Mouse (Mus musculus) embryonic facial prominence, embryonic 14.5 days (tissue): ENCODE measurements around the gene Susd4. TPM values are rescaled to one million over a fixed set of nuclear protein-coding genes. Genes with fewer than 3 reads are reported as not detected.

ENCODE experiments used
- ATAC-seq: fragments of 200-750 bp; cut with Nextera tagmentation; 2 replicates; pipeline ENCODE4 v1.8.0; 2017; ENCODE audit warnings: low read depth, moderate number of reproducible peaks, moderate TSS enrichment
- DNase-seq: peaks from one replicate; pipeline ENCODE4 v3.0.0-alpha.2; 2015; ENCODE audit warnings: low spot score
- H3K27ac ChIP-seq: fragments of 300-500 bp; sonication (generic); replicated peaks from 2 replicates; pipeline ENCODE4 v1.5.1; 2014; ENCODE audit warnings: low read depth, mild to moderate bottlenecking, low read length, moderate library complexity
- H3K27me3 ChIP-seq: fragments of 300-500 bp; sonication (generic); replicated peaks from 2 replicates; pipeline ENCODE4 v1.6.1; 2014; ENCODE audit warnings: low read length; ENCODE audit not compliant: control insufficient read depth, insufficient read depth
- H3K36me3 ChIP-seq: fragments of 300-500 bp; sonication (generic); 2 replicates; pipeline ENCODE4 v1.6.1; 2014; ENCODE audit warnings: low read length, mixed read lengths; ENCODE audit not compliant: control insufficient read depth, insufficient read depth
- H3K4me1 ChIP-seq: fragments of 300-500 bp; sonication (generic); 2 replicates; pipeline ENCODE4 v1.6.1; 2014; ENCODE audit warnings: antibody characterized with exemption, low read length; ENCODE audit not compliant: control insufficient read depth, insufficient read depth
- H3K4me2 ChIP-seq: fragments of 300-500 bp; sonication (generic); 2 replicates; pipeline ENCODE4 v1.6.1; 2014; ENCODE audit warnings: low read depth, mild to moderate bottlenecking, low read length, moderate library complexity, mixed read lengths
- H3K4me3 ChIP-seq: fragments of 300-500 bp; sonication (generic); 2 replicates; pipeline ENCODE4 v1.5.1; 2014; ENCODE audit warnings: low read depth, mild to moderate bottlenecking, low read length
- H3K9ac ChIP-seq: fragments of 300-500 bp; sonication (generic); 2 replicates; pipeline ENCODE4 v1.6.1; 2014; ENCODE audit warnings: low read depth, mild to moderate bottlenecking, low read length, moderate library complexity, mixed read lengths
- H3K9me3 ChIP-seq: fragments of 300-500 bp; sonication (generic); 2 replicates; pipeline ENCODE4 v1.6.1; 2016; ENCODE audit warnings: low read length; ENCODE audit not compliant: control insufficient read depth
- WGBS: fragments of 180-500 bp; shearing (Covaris S2); extraction: QIAGEN DNeasy Blood & Tissue Kit; methylation state at CpG from one replicate; pipeline ENCODE4 v1.1.7; 2014; 5-methylcytosine and 5-hydroxymethylcytosine counted together
- polyA plus RNA-seq: library from polyadenylated mRNA; unstranded; fragments of >200 nt; fragmentation: Nextera tagmentation; extraction: Ambion mirVana; gene quantifications from 2 replicates; pipeline ENCODE4 v1.2.1, GENCODE M21; 2014

The Susd4 gene
- polyA plus RNA-seq, 1 experiment from 2014 or later = 11.7 TPM

DNA sequence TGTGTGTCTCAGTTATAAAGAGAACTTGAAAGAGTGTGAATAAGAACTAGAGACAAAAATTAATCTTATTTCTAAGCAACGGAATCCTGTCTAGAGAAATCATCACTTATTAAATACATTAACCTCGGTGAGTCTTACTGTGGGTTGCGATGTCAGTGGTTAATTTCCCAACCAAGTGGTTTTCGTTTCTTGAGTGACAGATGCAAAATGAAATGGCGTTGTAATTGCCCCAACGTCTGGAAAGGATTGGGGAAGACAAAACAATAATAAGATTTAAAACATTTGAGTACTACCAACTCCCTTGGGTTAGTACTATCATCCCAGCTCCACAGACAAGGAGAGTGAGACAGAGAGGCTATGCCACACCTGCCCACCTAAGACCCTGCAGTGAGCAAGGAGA lies 181.9 kb downstream of the Susd4 start:
- 44% methylated on average over 6 of the region's 6 CpGs for WGBS
- no peak overlapping the region for H3K4me2 ChIP-seq

More for the DNA sequence above, 181.9 kb downstream of the Susd4 start:
- Histone ChIP-seq H3K4me1 (no peaks in the 10 kb centered on the region), H3K27me3 (no peaks in the 10 kb centered on the region), H3K9me3 (no peaks in the 10 kb centered on the region), H3K36me3 (no peaks in the 10 kb centered on the region), H3K4me3 (no peak overlapping the region), H3K9ac (no peak overlapping the region), H3K27ac (no peak overlapping the region)
- ATAC-seq (no peak), DNase-seq (no peak)

Other genes starting within 250 kb of the Susd4 start
- 115 and 117 TPM in 2 replicates for gene Capn2, start 246.3 kb upstream of the Susd4 start, polyA plus RNA-seq
- 0.07 and 0.16 TPM in 2 replicates for gene Capn8, start 198.9 kb upstream of the Susd4 start, polyA plus RNA-seq
- not detected in 2 replicates for gene Ccdc185, start 14.7 kb upstream of the Susd4 start, polyA plus RNA-seq
- 2.4 TPM in 2 replicates for gene Tlr5, start 190.9 kb downstream of the Susd4 start, polyA plus RNA-seq